Mouse (Mus musculus) Patski (cell line): Measurements from ENCODE around the gene Col6a1. TPM values are rescaled to one million over a fixed set of nuclear protein-coding genes. Genes with fewer than 3 reads are reported as not detected.

Source experiments
- ATAC-seq: fragments of 100-300 bp; one replicate; pipeline ENCODE4 v1.8.0; 2021
- CTCF ChIA-PET: fragments of 350-600 bp; sonication (Branson Sonifier 250); formaldehyde crosslinking; loops from one replicate; lab custom pipeline; 2022; ENCODE audit warnings: inconsistent platforms; lab: Charles Lee
- POLR2A ChIA-PET: fragments of 350-600 bp; sonication (Branson Sonifier 250); formaldehyde crosslinking; loops from one replicate; lab custom pipeline; 2022; ENCODE audit warnings: antibody characterized with exemption, inconsistent platforms; lab: Charles Lee
- DNase-seq: peaks from one replicate; pipeline ENCODE4 v3.0.0-alpha.2; 2011; ENCODE audit warnings: low read depth, low spot score
- H3K27me3 ChIP-seq: fragments of 371-371 bp; one replicate; pipeline ENCODE4 v1.5.1; 2021
- CTCF ChIP-seq: fragments of 100-300 bp; IDR thresholded peaks from one replicate; pipeline ENCODE4 v1.5.1; 2021
- in situ Hi-C: fragments of 300-500 bp; cut with MboI; formaldehyde crosslinking; loops from 3 replicates; pipeline ENCODE4 v1.11.1; 2018; ENCODE audit warnings: low pct_unique_long_range_greater_than_20kb, mixed read lengths
- polyA plus RNA-seq: library from polyadenylated mRNA; unstranded; gene quantifications from one replicate; pipeline ENCODE4 v1.2.3, GENCODE M21; 2021

Gene Col6a1
- polyA plus RNA-seq, 1 experiment from 2014 or later = 34.8 TPM

- no peak for ATAC-seq
- peaks cover 8% of the 10 kb centered on the region for H3K27me3 ChIP-seq
- CTCF ChIA-PET = no interaction called here
- POLR2A ChIA-PET = no interaction called here
- in situ Hi-C loops = no loop called here
- TF ChIP-seq CTCF = no peak
- no peak for DNase-seq
Observed at GRCm38 (mm10) chr10:76707584-76707983, 18.4 kb downstream of the Col6a1 start.

- ChIA-PET POLR2A (no interaction called here), CTCF (no interaction called here)
- peaks cover 10% of the 10 kb centered on the region for H3K27me3 ChIP-seq
- DNase-seq = no peak
- in situ Hi-C loops = no loop called here
- no peak for TF ChIP-seq CTCF
- ATAC-seq = no peak
Observed at GRCm38 (mm10) chr10:76707001-76707400, 19.0 kb downstream of the Col6a1 start.

DNA sequence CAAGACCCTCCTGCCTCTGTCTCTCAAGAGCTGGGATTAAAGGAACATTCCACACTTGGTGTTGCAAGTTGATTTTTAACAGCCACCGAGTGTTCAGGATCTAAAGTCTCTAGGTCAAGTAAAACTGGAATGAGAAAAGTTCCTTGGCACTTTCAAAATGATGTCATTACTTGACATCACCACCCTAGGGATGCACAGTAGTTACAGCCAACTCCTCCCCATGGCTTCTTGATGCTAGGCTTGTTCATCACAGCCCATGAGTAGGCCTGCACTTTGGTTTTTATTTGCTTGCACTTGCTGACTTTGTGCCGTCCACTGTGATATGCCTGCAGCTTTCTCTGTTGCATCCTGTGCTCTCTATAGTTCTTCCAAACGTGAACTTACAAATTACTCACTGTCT, 21.6 kb downstream of the Col6a1 start:
- no peak for ATAC-seq
- no peak for DNase-seq
- ChIA-PET POLR2A (no interaction called here), CTCF (no interaction called here)
- in situ Hi-C loops = no loop called here
- H3K27me3 ChIP-seq = peaks cover 10% of the 10 kb centered on the region
- TF ChIP-seq CTCF = no peak

DNA sequence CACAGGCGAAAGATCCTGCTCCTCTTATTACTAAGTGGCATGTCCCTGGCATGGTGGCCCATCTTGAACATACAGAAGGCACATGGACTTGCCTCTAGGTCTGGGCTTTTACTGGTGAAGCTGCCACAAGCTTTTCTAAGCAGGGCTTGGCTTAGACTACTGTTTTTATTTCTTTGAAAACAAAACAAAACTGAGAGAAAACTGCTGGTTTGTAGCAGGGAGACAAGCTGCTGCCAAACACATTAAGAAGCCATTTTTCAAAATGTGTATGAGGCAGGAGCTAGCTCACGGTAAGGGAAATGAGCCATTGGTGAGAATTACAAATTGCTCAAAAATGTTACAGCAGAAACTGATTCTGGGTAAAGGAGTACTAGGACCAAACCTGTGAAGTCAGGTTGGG, 24.5 kb downstream of the Col6a1 start:
- ATAC-seq (no peak), DNase-seq (no peak)
- POLR2A ChIA-PET = interaction anchor here (0.5 to 0.7 kb wide), 2 partner anchors 11 to 1178 kb away, joined by 3 to 7 read pairs; no protein-coding TSS in a partner anchor
- TF ChIP-seq CTCF = no peak
- peaks cover 13% of the 10 kb centered on the region for H3K27me3 ChIP-seq
- CTCF ChIA-PET = no interaction called here
- in situ Hi-C loops = no loop called here

DNA sequence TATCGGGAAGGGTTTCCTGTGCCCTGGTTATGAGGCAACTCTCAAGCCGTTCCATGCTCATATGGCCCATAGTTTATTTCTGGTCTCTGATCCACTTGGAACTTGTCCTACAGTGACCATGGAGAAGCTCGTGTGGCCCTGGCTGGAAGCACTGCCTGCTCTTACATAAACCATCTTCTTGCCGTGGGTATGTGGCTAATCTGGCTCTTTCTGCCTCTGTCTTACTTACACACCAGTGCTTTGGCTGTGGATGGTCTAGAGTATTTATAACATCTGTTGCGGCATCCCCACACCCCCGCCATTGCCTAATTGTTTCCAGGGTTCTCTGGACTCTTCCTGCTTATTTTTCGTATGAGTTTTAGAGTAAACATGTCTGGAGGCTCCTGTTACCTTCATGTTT, 26.2 kb downstream of the Col6a1 start:
- H3K27me3 ChIP-seq = peaks cover 14% of the 10 kb centered on the region
- ATAC-seq (no peak), DNase-seq (no peak)
- TF ChIP-seq CTCF = no peak
- in situ Hi-C loops = no loop called here
- CTCF ChIA-PET = interaction anchor here (0.9 kb wide), 1 partner anchor 20 kb away, joined by 3 read pairs; no protein-coding TSS in a partner anchor
- POLR2A ChIA-PET = no interaction called here

GRCm38 (mm10) chr10:76695283-76695885, 30.6 kb downstream of the Col6a1 start:
- no peak for TF ChIP-seq CTCF
- DNase-seq = no peak

DNA sequence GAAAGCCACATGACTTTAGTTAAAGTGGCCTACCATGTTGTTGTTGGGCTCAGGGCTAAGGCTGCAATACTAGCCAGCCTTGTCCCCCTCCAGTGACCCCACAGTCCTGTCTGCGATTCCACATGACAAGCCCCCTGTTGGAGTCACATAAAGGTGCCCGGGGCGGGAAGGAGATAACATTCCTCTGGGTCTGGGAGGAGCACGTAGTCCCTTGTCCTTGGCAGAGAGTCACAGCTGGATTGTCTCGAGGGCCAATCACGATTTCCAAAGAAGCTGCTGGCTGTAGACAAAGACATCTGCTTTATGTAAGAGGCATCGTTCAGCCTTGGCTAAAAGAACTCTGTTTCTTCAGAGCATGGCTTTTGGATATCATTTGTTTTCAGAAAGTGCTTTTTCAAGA, 31.2 kb downstream of the Col6a1 start:
- DNase-seq (no peak), ATAC-seq (no peak)
- in situ Hi-C loops = no loop called here
- H3K27me3 ChIP-seq = peaks cover 7% of the 10 kb centered on the region
- POLR2A ChIA-PET = interaction anchor here (1.4 kb wide), 1 partner anchor 11 kb away, joined by 3 read pairs; no protein-coding TSS in a partner anchor
- no peak for TF ChIP-seq CTCF
- CTCF ChIA-PET = no interaction called here

More at GRCm38 (mm10) chr10:76695283-76695885, 30.6 kb downstream of the Col6a1 start:
- H3K27me3 ChIP-seq = peaks cover 7% of the 10 kb centered on the region
- ATAC-seq = no peak
- POLR2A ChIA-PET = interaction anchor here (1.4 kb wide), 1 partner anchor 12 kb away, joined by 3 read pairs; no protein-coding TSS in a partner anchor
- CTCF ChIA-PET = no interaction called here
- in situ Hi-C loops = no loop called here

GRCm38 (mm10) chr10:76693446-76693845, 32.5 kb downstream of the Col6a1 start:
- TF ChIP-seq CTCF = no peak
- ChIA-PET CTCF (no interaction called here), POLR2A (no interaction called here)
- no peak for ATAC-seq
- no peak for DNase-seq
- in situ Hi-C loops = no loop called here
- peaks cover 8% of the 10 kb centered on the region for H3K27me3 ChIP-seq

GRCm38 (mm10) chr10:76685451-76686017, 40.4 kb downstream of the Col6a1 start:
- H3K27me3 ChIP-seq = peaks cover 15% of the 10 kb centered on the region
- ATAC-seq (no peak), DNase-seq (no peak)
- no peak for TF ChIP-seq CTCF
- CTCF ChIA-PET = no interaction called here
- POLR2A ChIA-PET = no interaction called here
- in situ Hi-C loops = no loop called here

- peaks cover 15% of the 10 kb centered on the region for H3K27me3 ChIP-seq
- POLR2A ChIA-PET = interaction anchor here (1.2 kb wide), 1 partner anchor 12 kb away, joined by 3 read pairs; no protein-coding TSS in a partner anchor
- DNase-seq = no peak
- no peak for TF ChIP-seq CTCF
- CTCF ChIA-PET = no interaction called here
- in situ Hi-C loops = no loop called here
- no peak for ATAC-seq
Observed at GRCm38 (mm10) chr10:76683977-76684376, 42.0 kb downstream of the Col6a1 start.

GRCm38 (mm10) chr10:76683461-76683860, 42.5 kb downstream of the Col6a1 start:
- no peak for DNase-seq

More at GRCm38 (mm10) chr10:76683461-76683860, 42.5 kb downstream of the Col6a1 start:
- peaks cover 11% of the 10 kb centered on the region for H3K27me3 ChIP-seq
- ChIA-PET CTCF (no interaction called here), POLR2A (interaction anchor here (1.2 kb wide), 1 partner anchor 12 kb away, joined by 3 read pairs; no protein-coding TSS in a partner anchor)
- in situ Hi-C loops = no loop called here
- ATAC-seq = no peak
- TF ChIP-seq CTCF = no peak
